Mouse (Mus musculus): Measurements from ENCODE around the gene Pten. TPM values are rescaled to one million over a fixed set of nuclear protein-coding genes. Genes with fewer than 3 reads are reported as not detected.

The Pten gene
- total and polyA plus RNA-seq, 3 experiments: 31.4 to 134 (median 105) TPM

DNA sequence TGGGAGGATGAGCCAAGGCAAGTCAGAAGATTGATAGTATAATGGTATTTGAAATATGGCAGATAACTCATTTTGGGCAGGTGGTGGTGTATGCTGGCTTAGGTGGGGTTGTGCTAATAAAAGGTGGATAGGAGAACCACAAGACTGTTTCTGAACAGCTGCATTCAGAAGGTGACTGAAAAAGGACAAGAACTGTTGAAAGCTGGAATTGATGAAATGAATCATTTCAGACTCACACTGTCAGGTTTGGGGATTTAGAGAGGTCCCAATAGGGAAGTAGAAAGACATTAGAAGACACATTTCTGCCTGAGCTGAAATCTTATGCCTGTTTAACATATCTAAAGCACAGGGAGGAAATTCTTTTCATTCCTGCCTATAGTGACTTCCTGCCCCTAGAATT lies 36.6 kb downstream of the Pten start:
- no peak for DNase-seq (ENCODE audit: low spot score)
- no peak for TF ChIP-seq POLR2AphosphoS5 (IDR thresholded peaks at IDR 0.05; ENCODE audit: insufficient replicate concordance, low read depth, low read length)
- TF ChIP-seq CTCF (IDR thresholded peaks at IDR 0.05; ENCODE audit: low read depth, low read length): no peak
- TF ChIP-seq GATA1 (IDR thresholded peaks at IDR 0.05; ENCODE audit: borderline replicate concordance, low read length): no peak
- TF ChIP-seq TAL1 (conservative IDR thresholded peaks at IDR 0.05; ENCODE audit: low read depth, low read length): no peak
- no peak for TF ChIP-seq GATA2 (IDR thresholded peaks at IDR 0.05; ENCODE audit: borderline replicate concordance, low read depth, low read length)
- ATAC-seq (ENCODE audit: extremely low read depth, insufficient number of reproducible peaks, low FRiP score, poor library complexity, severe bottlenecking): no peak

DNA sequence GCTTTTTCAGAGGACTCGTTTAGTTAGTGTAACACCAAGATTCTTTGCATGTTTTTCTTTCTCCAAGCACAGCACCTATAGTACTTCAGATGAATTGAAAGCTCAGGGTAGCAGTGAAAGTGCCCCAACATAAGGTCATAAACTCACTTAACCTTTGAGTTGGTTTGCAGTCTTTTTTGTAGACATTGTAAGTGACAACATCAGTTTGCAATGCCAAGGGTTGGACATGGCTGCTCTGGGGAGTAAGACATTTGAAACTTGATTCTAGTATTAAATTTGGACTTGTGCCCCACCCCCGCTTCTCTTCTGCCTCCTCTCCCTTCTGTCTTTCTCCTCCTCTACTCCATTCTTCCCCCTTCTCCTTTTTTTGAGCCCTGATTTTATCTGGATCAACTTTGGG lies 43.3 kb downstream of the Pten start:
- DNase-seq (ENCODE audit: low spot score) (no peak), ATAC-seq (ENCODE audit: extremely low read depth, insufficient number of reproducible peaks, low FRiP score, poor library complexity, severe bottlenecking) (no peak)
- Histone ChIP-seq H3K9me3 (replicated peaks) (no peaks in the 10 kb centered on the region), H3K36me3 (replicated peaks) (peaks cover 61% of the 10 kb centered on the region), H3K27me3 (ENCODE audit: insufficient read depth, low read length) (no peaks in the 10 kb centered on the region), H3K4me1 (ENCODE audit: insufficient read depth, low read depth, low read length) (peaks cover 13% of the 10 kb centered on the region), H3K4me3 (ENCODE audit: low read depth, low read length) (no peak overlapping the region)
- TF ChIP-seq POLR2AphosphoS5 (IDR thresholded peaks at IDR 0.05; ENCODE audit: insufficient replicate concordance, low read depth, low read length): no peak
- TF ChIP-seq GATA1 (IDR thresholded peaks at IDR 0.05; ENCODE audit: borderline replicate concordance, low read length): no peak
- no peak for TF ChIP-seq CTCF (IDR thresholded peaks at IDR 0.05; ENCODE audit: low read depth, low read length)
- TF ChIP-seq GATA2 (IDR thresholded peaks at IDR 0.05; ENCODE audit: borderline replicate concordance, low read depth, low read length): no peak
- TF ChIP-seq TAL1 (conservative IDR thresholded peaks at IDR 0.05; ENCODE audit: low read depth, low read length): no peak

More for the DNA sequence above, 36.6 kb downstream of the Pten start:
- H3K4me3 ChIP-seq (ENCODE audit: low read depth, low read length): no peak overlapping the region
- H3K36me3 ChIP-seq (replicated peaks): peaks cover 31% of the 10 kb centered on the region
- no peaks in the 10 kb centered on the region for H3K9me3 ChIP-seq (replicated peaks)
- H3K27me3 ChIP-seq (ENCODE audit: insufficient read depth, low read length): no peaks in the 10 kb centered on the region
- peaks cover 3% of the 10 kb centered on the region; the same call in 1 of the 2 replicates for H3K4me1 ChIP-seq (ENCODE audit: insufficient read depth, low read depth, low read length)

DNA sequence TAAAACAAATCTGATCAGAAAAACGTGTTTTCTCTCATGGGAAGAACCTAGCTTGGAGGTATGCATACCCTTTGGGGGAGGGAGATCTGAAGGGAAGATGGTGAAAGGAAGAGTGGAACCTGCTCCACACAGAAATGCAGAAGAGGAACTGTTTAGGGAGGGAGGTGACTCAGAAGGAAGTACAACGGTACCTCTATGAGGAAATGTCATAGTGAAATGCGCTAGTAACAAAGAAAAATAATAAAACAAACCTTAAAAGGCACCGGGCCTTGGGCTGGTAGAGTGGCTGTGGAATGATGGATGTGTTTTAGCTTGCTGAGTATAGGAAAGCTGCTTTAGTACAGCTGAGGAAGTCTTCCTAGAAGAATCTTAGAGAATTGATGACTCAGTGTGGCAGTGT lies 47.4 kb downstream of the Pten start:
- H3K4me3 ChIP-seq (ENCODE audit: low read depth, low read length): no peak overlapping the region
- peaks cover 58% of the 10 kb centered on the region for H3K36me3 ChIP-seq (replicated peaks)
- no peaks in the 10 kb centered on the region for H3K9me3 ChIP-seq (replicated peaks)
- H3K27me3 ChIP-seq (ENCODE audit: insufficient read depth, low read length): no peaks in the 10 kb centered on the region
- ATAC-seq (ENCODE audit: extremely low read depth, insufficient number of reproducible peaks, low FRiP score, poor library complexity, severe bottlenecking) (no peak), DNase-seq (ENCODE audit: low spot score) (no peak)
- TF ChIP-seq POLR2AphosphoS5 (IDR thresholded peaks at IDR 0.05; ENCODE audit: insufficient replicate concordance, low read depth, low read length): no peak
- no peak for TF ChIP-seq TAL1 (conservative IDR thresholded peaks at IDR 0.05; ENCODE audit: low read depth, low read length)
- TF ChIP-seq GATA1 (IDR thresholded peaks at IDR 0.05; ENCODE audit: borderline replicate concordance, low read length): no peak
- no peak for TF ChIP-seq CTCF (IDR thresholded peaks at IDR 0.05; ENCODE audit: low read depth, low read length)
- no peak for TF ChIP-seq GATA2 (IDR thresholded peaks at IDR 0.05; ENCODE audit: borderline replicate concordance, low read depth, low read length)
- H3K4me1 ChIP-seq (ENCODE audit: insufficient read depth, low read depth, low read length): peaks cover 18% of the 10 kb centered on the region

DNA sequence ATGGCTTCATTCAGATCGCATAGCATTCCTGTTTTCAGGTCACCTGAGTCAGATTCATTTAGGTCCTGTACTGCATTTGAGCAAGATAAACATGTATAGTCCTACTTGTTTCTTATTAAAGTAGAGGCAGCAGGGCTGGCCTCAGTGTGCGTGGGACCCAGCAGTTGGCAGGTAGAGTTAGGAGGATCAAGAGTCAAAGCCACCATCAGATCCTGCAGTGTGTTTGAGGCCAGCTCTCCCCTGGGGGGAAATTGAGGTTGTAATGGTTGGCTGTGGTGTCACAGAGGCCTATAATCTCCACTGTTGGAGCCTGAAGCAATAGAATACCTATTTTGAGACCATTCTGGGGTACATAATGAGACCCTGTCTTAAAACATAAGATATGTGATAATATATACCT lies 50.3 kb downstream of the Pten start:
- no peaks in the 10 kb centered on the region for H3K27me3 ChIP-seq (ENCODE audit: insufficient read depth, low read length)
- no peak overlapping the region for H3K4me3 ChIP-seq (ENCODE audit: low read depth, low read length)
- H3K36me3 ChIP-seq (replicated peaks): peaks cover 57% of the 10 kb centered on the region
- no peaks in the 10 kb centered on the region for H3K9me3 ChIP-seq (replicated peaks)
- peaks cover 10% of the 10 kb centered on the region for H3K4me1 ChIP-seq (ENCODE audit: insufficient read depth, low read depth, low read length)
- TF ChIP-seq CTCF (IDR thresholded peaks at IDR 0.05; ENCODE audit: low read depth, low read length) (no peak), POLR2AphosphoS5 (IDR thresholded peaks at IDR 0.05; ENCODE audit: insufficient replicate concordance, low read depth, low read length) (no peak), GATA2 (IDR thresholded peaks at IDR 0.05; ENCODE audit: borderline replicate concordance, low read depth, low read length) (no peak), GATA1 (IDR thresholded peaks at IDR 0.05; ENCODE audit: borderline replicate concordance, low read length) (no peak), TAL1 (conservative IDR thresholded peaks at IDR 0.05; ENCODE audit: low read depth, low read length) (no peak)
- no peak for DNase-seq (ENCODE audit: low spot score)
- no peak for ATAC-seq (ENCODE audit: extremely low read depth, insufficient number of reproducible peaks, low FRiP score, poor library complexity, severe bottlenecking)

DNA sequence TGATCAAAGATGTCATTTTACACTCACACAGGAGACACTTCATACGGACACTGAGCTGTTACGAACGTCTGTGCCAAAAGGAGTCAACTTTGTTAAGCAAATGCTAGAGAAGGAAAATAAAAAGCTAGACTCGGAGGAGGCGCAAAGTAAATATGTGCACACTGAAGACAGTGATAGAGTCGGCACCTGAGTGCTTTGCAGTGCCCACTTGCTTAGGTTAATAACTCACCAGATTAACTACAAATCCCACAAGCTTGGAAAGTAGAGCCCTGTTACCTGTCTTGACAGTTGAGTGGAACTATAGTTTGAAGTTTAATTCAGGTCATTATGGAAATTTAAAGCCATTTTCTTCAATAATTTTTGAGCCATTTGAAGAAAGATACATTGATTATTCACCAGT lies 51.4 kb downstream of the Pten start:
- Histone ChIP-seq H3K36me3 (replicated peaks) (peaks cover 57% of the 10 kb centered on the region), H3K9me3 (replicated peaks) (no peaks in the 10 kb centered on the region), H3K4me1 (ENCODE audit: insufficient read depth, low read depth, low read length) (peaks cover 8% of the 10 kb centered on the region), H3K27me3 (ENCODE audit: insufficient read depth, low read length) (no peaks in the 10 kb centered on the region), H3K4me3 (ENCODE audit: low read depth, low read length) (no peak overlapping the region)
- no peak for ATAC-seq (ENCODE audit: extremely low read depth, insufficient number of reproducible peaks, low FRiP score, poor library complexity, severe bottlenecking)
- TF ChIP-seq CTCF (IDR thresholded peaks at IDR 0.05; ENCODE audit: low read depth, low read length): no peak
- no peak for TF ChIP-seq GATA1 (IDR thresholded peaks at IDR 0.05; ENCODE audit: borderline replicate concordance, low read length)
- no peak for TF ChIP-seq POLR2AphosphoS5 (IDR thresholded peaks at IDR 0.05; ENCODE audit: insufficient replicate concordance, low read depth, low read length)
- TF ChIP-seq TAL1 (conservative IDR thresholded peaks at IDR 0.05; ENCODE audit: low read depth, low read length): no peak
- TF ChIP-seq GATA2 (IDR thresholded peaks at IDR 0.05; ENCODE audit: borderline replicate concordance, low read depth, low read length): no peak
- DNase-seq (ENCODE audit: low spot score): no peak

DNA sequence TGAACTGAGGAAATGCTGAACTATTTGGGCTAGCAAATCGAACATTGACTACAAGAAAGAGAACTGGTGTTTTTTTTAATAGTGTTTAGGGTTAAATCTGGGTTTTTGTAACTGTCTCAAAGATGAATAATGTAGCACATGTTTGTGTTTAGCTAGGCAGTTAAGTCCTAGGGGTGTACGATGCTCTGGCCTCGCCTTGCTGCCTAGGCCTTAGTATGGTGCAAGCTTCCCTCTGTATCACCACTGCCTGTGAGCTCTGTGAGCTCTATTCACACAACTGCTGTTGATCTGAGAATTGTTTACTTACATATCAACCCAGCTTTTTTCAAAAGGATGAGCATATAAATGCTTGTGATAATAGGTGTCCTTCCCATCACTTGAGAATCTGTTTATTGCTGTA lies 51.8 kb downstream of the Pten start:
- Histone ChIP-seq H3K4me3 (ENCODE audit: low read depth, low read length) (no peak overlapping the region), H3K27me3 (ENCODE audit: insufficient read depth, low read length) (no peaks in the 10 kb centered on the region), H3K9me3 (replicated peaks) (no peaks in the 10 kb centered on the region), H3K36me3 (replicated peaks) (peaks cover 60% of the 10 kb centered on the region), H3K4me1 (ENCODE audit: insufficient read depth, low read depth, low read length) (peaks cover 8% of the 10 kb centered on the region)
- TF ChIP-seq CTCF (IDR thresholded peaks at IDR 0.05; ENCODE audit: low read depth, low read length) (no peak), GATA1 (IDR thresholded peaks at IDR 0.05; ENCODE audit: borderline replicate concordance, low read length) (no peak), TAL1 (conservative IDR thresholded peaks at IDR 0.05; ENCODE audit: low read depth, low read length) (no peak), GATA2 (IDR thresholded peaks at IDR 0.05; ENCODE audit: borderline replicate concordance, low read depth, low read length) (no peak), POLR2AphosphoS5 (IDR thresholded peaks at IDR 0.05; ENCODE audit: insufficient replicate concordance, low read depth, low read length) (no peak)
- ATAC-seq (ENCODE audit: extremely low read depth, insufficient number of reproducible peaks, low FRiP score, poor library complexity, severe bottlenecking) (no peak), DNase-seq (ENCODE audit: low spot score) (no peak)

Data from G1E (cell line).